Mouse (Mus musculus): ENCODE results near the gene Arpc1b. TPM values are rescaled to one million over a fixed set of nuclear protein-coding genes. Genes with fewer than 3 reads are reported as not detected.
"Not testable (repeated sequence)": the region's sequence is repeated elsewhere in the genome, so short reads cannot be mapped to it uniquely, and the experiment has no call there.

Gene Arpc1b
- polyA plus RNA-seq (2012; rRNA removed): 563 and 599 TPM in 2 replicates

GRCm38 (mm10) chr5:145114071-145114605 is at the start of gene Arpc1b:
Arpc1b (plus strand) TSS chr5:145114215.
- no peak for DNase-seq (ENCODE audit: low read depth)

- no peak for DNase-seq (ENCODE audit: low read depth)
Observed at GRCm38 (mm10) chr5:145064765-145065340, 49.2 kb upstream of the Arpc1b start.

- no peak for DNase-seq (ENCODE audit: low read depth)
Observed at GRCm38 (mm10) chr5:145068863-145069262, 45.2 kb upstream of the Arpc1b start.

GRCm38 (mm10) chr5:145069707-145070106 is 44.3 kb upstream of the Arpc1b start:
- no peak for DNase-seq (ENCODE audit: low read depth)

GRCm38 (mm10) chr5:145071342-145071741 is 42.7 kb upstream of the Arpc1b start:
- DNase-seq (ENCODE audit: low read depth): no peak

GRCm38 (mm10) chr5:145075081-145075480 is 38.9 kb upstream of the Arpc1b start:
- no peak for DNase-seq (ENCODE audit: low read depth)

- no peak for DNase-seq (ENCODE audit: low read depth)
Observed at GRCm38 (mm10) chr5:145081866-145082613, 32.0 kb upstream of the Arpc1b start.

GRCm38 (mm10) chr5:145083201-145083600 is 30.8 kb upstream of the Arpc1b start:
- DNase-seq (ENCODE audit: low read depth): not testable (repeated sequence)

- DNase-seq (ENCODE audit: low read depth): peak; percentile 51
Observed at GRCm38 (mm10) chr5:145083632-145084451, 30.2 kb upstream of the Arpc1b start, which contains the start of the genes Arpc1a and Kpna7. Arpc1a (plus strand) TSS chr5:145083830. Kpna7 (minus strand) TSS chr5:145084030.

- DNase-seq (ENCODE audit: low read depth): no peak
Observed at GRCm38 (mm10) chr5:145084822-145085221, 29.2 kb upstream of the Arpc1b start.

- no peak for DNase-seq (ENCODE audit: low read depth)
Observed at GRCm38 (mm10) chr5:145088186-145088585, 25.8 kb upstream of the Arpc1b start.

GRCm38 (mm10) chr5:145089878-145090277 is 24.1 kb upstream of the Arpc1b start:
- DNase-seq (ENCODE audit: low read depth): no peak

GRCm38 (mm10) chr5:145096195-145096594 is 17.8 kb upstream of the Arpc1b start:
- no peak for DNase-seq (ENCODE audit: low read depth)

- DNase-seq (ENCODE audit: low read depth): no peak
Observed at GRCm38 (mm10) chr5:145098340-145098821, 15.6 kb upstream of the Arpc1b start.

- no peak for DNase-seq (ENCODE audit: low read depth)
Observed at GRCm38 (mm10) chr5:145100960-145101359, 13.1 kb upstream of the Arpc1b start.

GRCm38 (mm10) chr5:145101451-145101850 is 12.6 kb upstream of the Arpc1b start:
- DNase-seq (ENCODE audit: low read depth): not testable (repeated sequence)

- no peak for DNase-seq (ENCODE audit: low read depth)
Observed at GRCm38 (mm10) chr5:145102706-145103105, 11.3 kb upstream of the Arpc1b start.

- DNase-seq (ENCODE audit: low read depth): no peak
Observed at GRCm38 (mm10) chr5:145104328-145104727, 9.7 kb upstream of the Arpc1b start.

- DNase-seq (ENCODE audit: low read depth): peak; percentile 97
Observed at GRCm38 (mm10) chr5:145105694-145106275, 8.2 kb upstream of the Arpc1b start.

- DNase-seq (ENCODE audit: low read depth): no peak
Observed at GRCm38 (mm10) chr5:145110401-145110800, 3.6 kb upstream of the Arpc1b start.

- no peak for DNase-seq (ENCODE audit: low read depth)
Observed at GRCm38 (mm10) chr5:145112566-145112965, 1.4 kb upstream of the Arpc1b start.
